Mouse (Mus musculus): Measurements from ENCODE around the gene Ptrh2. TPM values are rescaled to one million over a fixed set of nuclear protein-coding genes. Genes with fewer than 3 reads are reported as not detected.
A peak's percentile ranks its signal among the peaks of the same experiment; 100 is the strongest.
"Not testable (repeated sequence)": the region's sequence is repeated elsewhere in the genome, so short reads cannot be mapped to it uniquely, and the experiment has no call there.

Ptrh2 gene
- polyA plus RNA-seq, 1 experiment from 2014 or later, result 13.3 TPM

DNA sequence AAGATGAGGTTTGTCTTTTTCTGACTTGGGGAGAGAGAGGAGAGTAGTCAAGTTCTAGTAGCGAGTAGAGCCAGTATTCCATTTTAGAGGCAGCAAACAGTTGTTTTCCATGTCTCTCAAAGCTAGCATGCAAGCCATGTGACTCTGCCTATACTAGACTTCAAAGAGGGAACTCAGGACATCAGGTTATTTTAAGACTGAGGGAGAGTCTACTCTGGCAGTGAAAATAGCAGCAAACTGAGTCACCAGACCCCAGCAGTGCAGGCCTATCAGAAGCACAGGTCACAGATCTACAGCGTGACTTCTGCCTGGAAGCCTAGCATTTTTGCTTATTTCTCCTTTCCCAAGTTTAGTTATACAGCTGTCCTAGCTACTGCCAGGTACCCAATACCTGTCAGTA lies 47.7 kb downstream of the Ptrh2 start:
- no peak overlapping the region for H3K4me3 ChIP-seq (ENCODE audit: low read depth, low read length)
- 89% methylated on average over 2 of the region's 2 CpGs for WGBS (ENCODE audit: insufficient replicate concordance)
- H3K4me2 ChIP-seq (ENCODE audit: low read depth, low read length), result no peak overlapping the region
- no peak for DNase-seq
- no peaks in the 10 kb centered on the region for H3K27me3 ChIP-seq (ENCODE audit: insufficient read depth, low read length)
- no peak overlapping the region for H3K27ac ChIP-seq (ENCODE audit: low read depth)
- H3K36me3 ChIP-seq (replicated peaks; ENCODE audit: insufficient read depth, low read length), result peaks cover 66% of the 10 kb centered on the region
- TF ChIP-seq CTCF (IDR thresholded peaks at IDR 0.05; ENCODE audit: low read depth) (no peak), EP300 (IDR thresholded peaks at IDR 0.05; ENCODE audit: low read depth) (no peak)
- no peaks in the 10 kb centered on the region for H3K9me3 ChIP-seq (ENCODE audit: low read length)
- no peaks in the 10 kb centered on the region for H3K4me1 ChIP-seq (ENCODE audit: insufficient read depth)
- H3K9ac ChIP-seq (replicated peaks), result no peak overlapping the region
- no peak for ATAC-seq

DNA sequence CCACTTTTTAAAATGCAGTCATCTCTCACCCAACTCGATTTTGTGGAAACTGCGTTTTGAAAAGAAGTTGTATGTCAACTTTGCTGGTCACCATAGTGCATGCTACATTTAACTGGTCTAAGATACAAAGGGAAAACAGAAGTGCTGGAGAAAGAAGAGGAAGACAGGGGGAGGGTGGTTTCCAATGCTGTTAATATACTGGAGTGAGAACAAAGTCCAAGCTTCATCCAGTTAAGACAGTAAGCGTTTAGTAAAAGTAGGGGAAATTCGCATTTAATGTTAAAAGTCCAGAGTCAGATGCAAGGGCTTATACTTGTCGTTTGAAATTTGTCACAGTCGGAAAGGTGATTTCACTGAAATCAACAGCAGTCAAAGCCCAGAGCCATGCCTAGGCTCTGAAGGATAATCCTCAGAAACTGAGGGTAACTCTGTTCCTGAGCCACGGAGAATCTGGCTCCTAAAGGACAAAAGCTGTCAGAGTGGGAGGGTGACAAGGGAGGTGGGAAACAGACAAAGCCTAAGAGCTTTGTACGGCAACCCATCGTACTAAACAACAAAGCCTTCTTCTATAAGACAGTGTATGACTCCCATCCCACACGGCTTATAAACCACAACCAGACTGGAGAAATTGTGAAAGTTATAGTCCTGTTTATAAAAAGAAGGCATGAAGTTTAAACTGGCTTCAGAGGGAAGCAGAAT lies 50.6 kb downstream of the Ptrh2 start:
- Histone ChIP-seq H3K9ac (replicated peaks) (no peak overlapping the region), H3K4me2 (ENCODE audit: low read depth, low read length) (no peak overlapping the region), H3K27me3 (ENCODE audit: insufficient read depth, low read length) (no peaks in the 10 kb centered on the region), H3K36me3 (replicated peaks; ENCODE audit: insufficient read depth, low read length) (peaks cover 56% of the 10 kb centered on the region), H3K9me3 (ENCODE audit: low read length) (no peaks in the 10 kb centered on the region), H3K27ac (ENCODE audit: low read depth) (0 out of 2 replicates have a peak overlapping the region, but pooled peaks have one; percentile 4), H3K4me1 (ENCODE audit: insufficient read depth) (peaks cover 21% of the 10 kb centered on the region), H3K4me3 (ENCODE audit: low read depth, low read length) (no peak overlapping the region)
- 79% methylated on average over 10 of the region's 10 CpGs for WGBS (ENCODE audit: insufficient replicate concordance)
- no peak for DNase-seq
- ATAC-seq, result no peak
- no peak for TF ChIP-seq EP300 (IDR thresholded peaks at IDR 0.05; ENCODE audit: low read depth)

DNA sequence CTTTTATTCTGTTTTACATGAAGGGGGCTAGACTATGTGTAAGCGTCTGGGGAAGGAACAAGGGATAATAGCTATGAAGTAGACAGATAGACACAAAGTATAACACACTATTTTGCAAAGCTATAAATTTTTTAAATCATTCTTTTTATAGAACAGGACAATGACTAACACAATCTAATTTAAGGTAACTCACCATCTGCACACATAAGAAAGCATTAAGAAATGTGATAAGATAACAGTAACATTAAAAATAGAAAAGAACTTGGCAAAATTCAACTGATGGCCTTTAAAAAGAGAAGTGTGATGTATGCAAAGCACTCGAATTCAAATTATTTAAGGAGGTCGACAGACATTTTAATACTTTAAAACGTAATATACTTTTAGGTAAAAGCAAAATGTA lies 51.2 kb downstream of the Ptrh2 start:
- H3K4me2 ChIP-seq (ENCODE audit: low read depth, low read length), result no peak overlapping the region
- no peak for TF ChIP-seq CTCF (IDR thresholded peaks at IDR 0.05; ENCODE audit: low read depth)
- TF ChIP-seq EP300 (IDR thresholded peaks at IDR 0.05; ENCODE audit: low read depth), result no peak
- WGBS (ENCODE audit: insufficient replicate concordance), result 82% methylated on average over 4 of the region's 4 CpGs
- no peak overlapping the region for H3K4me3 ChIP-seq (ENCODE audit: low read depth, low read length)
- ATAC-seq (no peak), DNase-seq (no peak)
- H3K36me3 ChIP-seq (replicated peaks; ENCODE audit: insufficient read depth, low read length), result peaks cover 50% of the 10 kb centered on the region
- H3K4me1 ChIP-seq (ENCODE audit: insufficient read depth), result peaks cover 27% of the 10 kb centered on the region
- no peaks in the 10 kb centered on the region for H3K9me3 ChIP-seq (ENCODE audit: low read length)
- no peak overlapping the region for H3K27ac ChIP-seq (ENCODE audit: low read depth)
- H3K27me3 ChIP-seq (ENCODE audit: insufficient read depth, low read length), result no peaks in the 10 kb centered on the region
- H3K9ac ChIP-seq (replicated peaks), result no peak overlapping the region

DNA sequence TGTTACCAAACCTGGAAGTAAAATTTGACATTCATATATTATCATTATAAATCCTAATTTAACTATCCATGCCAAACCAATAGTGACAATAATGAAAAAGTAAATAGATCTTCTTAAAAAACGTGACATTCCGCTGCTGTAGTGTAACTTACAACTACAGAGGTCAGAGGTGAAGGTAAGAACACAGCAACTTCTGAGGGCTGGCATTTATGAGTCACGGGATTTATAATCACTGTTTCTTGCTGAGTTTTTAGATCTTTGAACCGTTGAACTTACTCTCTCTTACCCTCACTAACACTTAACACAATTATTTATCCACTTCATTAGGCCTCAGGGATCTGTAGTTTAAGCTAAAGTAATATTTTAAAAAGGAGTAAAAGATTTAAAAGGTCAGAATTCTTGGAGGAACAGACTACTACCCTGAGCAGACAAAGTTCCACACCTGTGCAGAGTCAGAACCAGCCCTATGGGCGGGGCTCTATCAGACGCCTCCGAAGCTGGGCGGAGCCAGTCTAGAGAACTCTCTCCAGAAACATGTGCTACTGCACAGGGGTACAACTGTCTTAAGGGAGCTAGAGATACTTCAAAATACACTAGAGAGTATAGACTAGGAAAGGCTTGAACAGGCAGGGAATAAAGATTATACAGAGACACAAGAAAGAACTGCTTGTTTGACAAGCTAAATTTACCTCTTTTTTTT lies 53.7 kb downstream of the Ptrh2 start:
- H3K4me3 ChIP-seq (ENCODE audit: low read depth, low read length), result no peak overlapping the region
- H3K4me2 ChIP-seq (ENCODE audit: low read depth, low read length), result no peak overlapping the region
- 60% methylated on average over 8 of the region's 8 CpGs for WGBS (ENCODE audit: insufficient replicate concordance)
- peaks cover 39% of the 10 kb centered on the region for H3K4me1 ChIP-seq (ENCODE audit: insufficient read depth)
- DNase-seq (peak; percentile 54), ATAC-seq (peak; percentile 39; the same call in 1 of the 2 replicates)
- H3K9ac ChIP-seq (replicated peaks), result no peak overlapping the region
- no peaks in the 10 kb centered on the region for H3K9me3 ChIP-seq (ENCODE audit: low read length)
- H3K27ac ChIP-seq (ENCODE audit: low read depth), result no peak overlapping the region
- no peak for TF ChIP-seq CTCF (IDR thresholded peaks at IDR 0.05; ENCODE audit: low read depth)
- TF ChIP-seq EP300 (IDR thresholded peaks at IDR 0.05; ENCODE audit: low read depth), result no peak
- H3K36me3 ChIP-seq (replicated peaks; ENCODE audit: insufficient read depth, low read length), result peaks cover 29% of the 10 kb centered on the region
- H3K27me3 ChIP-seq (ENCODE audit: insufficient read depth, low read length), result no peaks in the 10 kb centered on the region

DNA sequence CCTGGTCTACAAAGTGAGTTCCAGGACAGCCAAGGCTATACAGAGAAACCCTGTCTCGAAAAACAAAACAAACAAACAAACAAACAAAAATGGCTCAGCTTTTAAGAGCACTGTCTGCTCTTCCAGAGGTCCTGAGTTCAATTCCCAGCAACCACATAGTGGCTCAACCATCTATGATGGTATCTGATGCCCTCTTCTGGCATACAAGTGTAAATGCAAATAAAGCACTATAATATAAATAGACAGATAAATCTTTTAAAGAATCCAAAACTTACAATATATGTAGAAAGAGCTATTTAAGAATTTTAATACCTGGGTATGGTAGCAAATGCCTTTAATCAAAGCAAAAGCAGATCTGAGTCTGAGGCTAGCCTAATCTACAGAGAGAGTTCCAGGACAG lies 54.5 kb downstream of the Ptrh2 start:
- Histone ChIP-seq H3K36me3 (replicated peaks; ENCODE audit: insufficient read depth, low read length) (peaks cover 27% of the 10 kb centered on the region), H3K27ac (ENCODE audit: low read depth) (0 out of 2 replicates have a peak overlapping the region, but pooled peaks have one; percentile 45), H3K4me1 (ENCODE audit: insufficient read depth) (peaks cover 45% of the 10 kb centered on the region)
- not testable (repeated sequence) for H3K9me3 ChIP-seq (ENCODE audit: low read length); H3K27me3 ChIP-seq (ENCODE audit: insufficient read depth, low read length); H3K9ac ChIP-seq (replicated peaks); DNase-seq; H3K4me3 ChIP-seq (ENCODE audit: low read depth, low read length); H3K4me2 ChIP-seq (ENCODE audit: low read depth, low read length); ATAC-seq
- WGBS (ENCODE audit: insufficient replicate concordance), result 89% methylated on average over 1 of the region's 1 CpGs
- TF ChIP-seq CTCF (IDR thresholded peaks at IDR 0.05; ENCODE audit: low read depth), result peak; percentile 41

DNA sequence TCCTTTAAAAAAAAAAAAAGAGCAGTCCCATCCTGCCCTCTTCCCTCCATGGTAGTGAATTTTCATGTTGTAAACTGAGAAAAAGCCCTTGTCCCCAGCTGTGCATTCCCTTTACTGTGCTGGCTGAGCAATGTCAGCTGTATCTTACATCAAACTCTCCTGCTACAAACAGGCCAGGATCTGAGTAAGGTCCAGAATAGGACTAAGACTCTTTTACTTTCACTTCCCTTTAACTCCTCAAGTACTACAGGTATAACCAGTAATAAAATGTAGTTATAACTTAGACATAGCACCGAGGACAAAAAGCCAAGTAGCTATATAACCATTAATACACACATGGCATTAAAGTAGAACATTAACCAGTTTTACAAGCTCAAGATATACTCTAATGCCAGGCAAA lies 55.2 kb downstream of the Ptrh2 start:
- no peaks in the 10 kb centered on the region for H3K27me3 ChIP-seq (ENCODE audit: insufficient read depth, low read length)
- no peak for TF ChIP-seq CTCF (IDR thresholded peaks at IDR 0.05; ENCODE audit: low read depth)
- no peak for TF ChIP-seq EP300 (IDR thresholded peaks at IDR 0.05; ENCODE audit: low read depth)
- H3K4me1 ChIP-seq (ENCODE audit: insufficient read depth), result peaks cover 51% of the 10 kb centered on the region
- no peak for ATAC-seq
- no peak for DNase-seq
- H3K9ac ChIP-seq (replicated peaks), result no peak overlapping the region; the same call in 1 of the 2 replicates
- WGBS (ENCODE audit: insufficient replicate concordance), result 65% methylated on average over 1 of the region's 1 CpGs
- peak overlapping the region; percentile 45 for H3K27ac ChIP-seq (ENCODE audit: low read depth)
- H3K4me2 ChIP-seq (ENCODE audit: low read depth, low read length), result peak overlapping the region; percentile 38; the same call in 1 of the 2 replicates
- no peaks in the 10 kb centered on the region for H3K9me3 ChIP-seq (ENCODE audit: low read length)
- no peak overlapping the region for H3K4me3 ChIP-seq (ENCODE audit: low read depth, low read length)
- H3K36me3 ChIP-seq (replicated peaks; ENCODE audit: insufficient read depth, low read length), result peaks cover 21% of the 10 kb centered on the region
